Mouse (Mus musculus) bone marrow, adult 2 months (tissue): ENCODE results near the gene Nek3. TPM values are rescaled to one million over a fixed set of nuclear protein-coding genes. Genes with fewer than 3 reads are reported as not detected.
A peak's percentile ranks its signal among the peaks of the same experiment; 100 is the strongest.

Experiments
- H3K27ac ChIP-seq: fragments of 200-500 bp; 2 replicates; pipeline ENCODE4 v1.5.1; 2012; ENCODE audit warnings: low read depth, mild to moderate bottlenecking, control low read depth, inconsistent platforms, low read length; ENCODE audit not compliant: control insufficient read depth, poor library complexity, insufficient read depth
- H3K4me1 ChIP-seq: fragments of 200-500 bp; 2 replicates; pipeline ENCODE4 v1.6.1; 2011; ENCODE audit warnings: low read length; ENCODE audit not compliant: control insufficient read depth, insufficient read depth
- H3K4me3 ChIP-seq: fragments of 200-500 bp; replicated peaks from 2 replicates; pipeline ENCODE3; 2011; ENCODE audit warnings: mild to moderate bottlenecking, low read depth, low read length, control low read depth; ENCODE audit not compliant: control insufficient read depth
- CTCF ChIP-seq: fragments of 200-500 bp; IDR thresholded peaks from 2 replicates; pipeline ENCODE4 v1.5.1; 2011; ENCODE audit warnings: low read length, control low read depth; ENCODE audit not compliant: control insufficient read depth, insufficient read depth
- POLR2A ChIP-seq: fragments of 200-500 bp; IDR thresholded peaks from 2 replicates; pipeline ENCODE4 v1.6.1; 2011; ENCODE audit warnings: low read depth, mild to moderate bottlenecking, control low read depth, low read length, borderline replicate concordance; ENCODE audit not compliant: control insufficient read depth
- WGBS: fragments of 180-500 bp; shearing (Covaris S2); methylation state at CpG from one replicate; pipeline ENCODE4 v1.1.7; 2018; 5-methylcytosine and 5-hydroxymethylcytosine counted together
- polyA plus RNA-seq: library from polyadenylated mRNA; stranded (reverse); fragments of >200 nt; gene quantifications from 2 replicates; pipeline ENCODE4 v1.2.4, GENCODE M21; 2011; ENCODE audit warnings: low replicate concordance; ENCODE audit not compliant: missing spikeins, insufficient read depth, insufficient read length

The Nek3 gene
- polyA plus RNA-seq: 2.6 and 19.3 TPM in 2 replicates

DNA sequence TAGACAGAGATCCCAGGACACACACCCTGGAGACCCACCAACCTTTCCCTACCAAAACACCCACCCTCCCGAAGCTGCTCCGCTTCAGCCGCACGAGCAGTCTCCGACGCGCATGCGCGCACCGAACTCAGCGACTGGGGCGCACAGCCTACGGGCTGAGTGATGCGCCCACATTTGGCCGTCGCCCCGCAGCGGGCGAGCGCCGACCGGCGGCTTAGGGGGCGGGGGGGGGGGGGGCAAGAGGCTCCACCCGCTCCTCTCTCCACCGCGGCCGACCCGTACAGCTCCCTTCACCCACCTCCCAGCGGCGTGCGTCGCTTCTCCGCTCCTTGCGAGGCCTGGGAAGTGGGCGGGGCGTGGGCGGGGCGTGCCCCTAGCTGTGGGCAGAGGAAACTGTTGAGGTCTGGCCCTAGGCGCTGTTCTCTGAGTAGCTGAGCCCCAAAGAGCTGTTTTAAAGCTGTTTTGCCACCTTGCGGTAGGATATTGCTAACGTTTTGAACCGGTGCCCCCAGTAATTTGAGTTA, at the start of gene Nek3:
Nek3 (minus strand) TSS at position 356 of the 524 bp plus-strand sequence.
- Histone ChIP-seq H3K27ac (peak within 1 kb of the TSS; percentile 41; the same call in 1 of the 2 replicates), H3K4me1 (no peaks in the 10 kb centered on the region; the same call in 1 of the 2 replicates), H3K4me3 (peak within 1 kb of the TSS; percentile 72)
- WGBS: under 1% methylated on average over 41 of the region's 43 CpGs
- TF ChIP-seq POLR2A (no peak; the same call in 1 of the 2 replicates), CTCF (peak; percentile 42)

DNA sequence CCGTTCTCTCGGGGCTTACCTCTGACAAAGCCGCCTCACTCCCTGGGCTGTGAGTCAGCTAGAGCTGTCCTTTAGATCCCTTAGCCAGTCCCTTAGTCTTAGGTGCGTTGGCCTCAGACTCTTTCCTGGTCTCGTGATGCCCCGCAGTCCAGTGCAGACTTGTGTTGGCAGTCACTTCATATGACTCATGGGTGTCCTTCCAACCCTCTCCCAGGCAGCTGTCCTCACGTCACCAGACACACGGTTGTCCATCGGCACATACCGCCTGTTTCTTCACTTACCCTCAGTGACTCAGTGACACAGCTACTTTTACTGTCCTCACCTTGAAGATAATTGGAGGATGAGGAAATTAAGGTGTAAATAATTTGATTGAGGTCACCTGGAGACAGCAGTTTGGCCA, 48.6 kb upstream of the Nek3 start:
- Histone ChIP-seq H3K4me3 (no peak overlapping the region), H3K4me1 (no peaks in the 10 kb centered on the region), H3K27ac (no peak overlapping the region)
- TF ChIP-seq CTCF: no peak
- no peak for TF ChIP-seq POLR2A
- WGBS: 92% methylated on average over 10 of the region's 10 CpGs

DNA sequence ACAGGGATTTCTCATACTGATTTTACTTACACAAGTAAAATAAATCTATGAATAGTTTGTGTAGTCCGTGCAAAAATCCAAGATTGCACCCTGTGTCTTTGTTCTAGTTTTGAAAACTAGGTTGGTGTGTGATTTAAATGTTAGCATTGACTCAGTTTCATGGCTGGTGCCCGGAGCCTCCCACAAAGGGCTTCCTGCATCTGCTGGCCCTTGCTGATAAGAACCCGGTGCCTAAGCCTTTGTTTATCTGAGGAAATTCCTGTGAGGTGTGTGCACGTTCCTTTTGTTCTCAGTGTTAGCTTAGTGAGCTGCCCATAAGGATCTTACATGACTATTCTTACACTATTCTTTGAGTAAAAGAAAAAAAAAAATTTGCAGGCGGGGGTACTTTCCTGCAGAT, 42.8 kb upstream of the Nek3 start:
- TF ChIP-seq CTCF: no peak
- no peak for TF ChIP-seq POLR2A
- H3K4me1 ChIP-seq: peaks cover 2% of the 10 kb centered on the region; the same call in 1 of the 2 replicates
- no peak overlapping the region for H3K4me3 ChIP-seq
- 23% methylated on average over 5 of the region's 5 CpGs for WGBS
- no peak overlapping the region for H3K27ac ChIP-seq

DNA sequence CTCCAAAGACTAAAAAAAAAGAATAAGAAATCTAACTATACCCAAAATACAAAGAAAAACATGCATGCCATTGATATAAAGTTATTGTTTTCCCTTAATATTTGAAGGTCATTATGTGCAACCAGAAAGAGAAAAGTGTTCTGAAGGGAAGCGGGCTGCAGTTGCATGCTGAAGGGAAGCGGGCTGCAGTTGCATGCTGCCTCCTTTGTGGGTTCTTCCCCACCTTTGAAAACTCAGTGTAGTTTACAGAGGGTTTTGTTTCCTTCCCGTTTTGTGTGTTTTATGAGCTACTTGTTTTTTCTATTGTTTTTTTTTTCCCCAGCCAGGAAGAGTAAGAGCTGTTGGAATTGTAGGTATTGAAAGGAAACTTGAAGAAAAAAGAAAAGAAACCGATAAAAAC, 41.3 kb upstream of the Nek3 start:
- Histone ChIP-seq H3K27ac (no peak overlapping the region), H3K4me3 (no peak overlapping the region), H3K4me1 (peaks cover 2% of the 10 kb centered on the region; the same call in 1 of the 2 replicates)
- TF ChIP-seq CTCF (no peak), POLR2A (no peak)
- WGBS: 25% methylated on average over 4 of the region's 4 CpGs

DNA sequence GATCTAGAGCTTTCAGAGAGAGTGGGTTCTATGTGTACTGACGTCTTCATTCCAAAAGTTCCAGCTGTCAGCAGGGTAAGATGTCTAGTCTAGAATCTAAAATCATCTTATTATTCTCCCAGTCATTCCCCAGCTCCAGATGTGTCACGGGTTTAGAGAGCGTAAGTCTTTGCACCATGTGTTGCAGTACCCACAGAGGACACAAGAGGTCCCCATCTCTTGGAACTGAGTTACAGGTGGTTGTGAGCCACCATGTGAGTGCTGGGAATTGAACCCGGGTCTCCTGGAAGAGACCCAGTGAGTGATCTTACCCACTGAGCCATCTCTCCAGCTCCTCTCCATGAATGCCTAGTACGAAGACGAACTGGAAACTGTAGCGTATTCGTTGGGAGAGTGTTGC, 33.2 kb upstream of the Nek3 start:
- WGBS: 90% methylated on average over 8 of the region's 8 CpGs
- TF ChIP-seq CTCF: no peak
- no peak for TF ChIP-seq POLR2A
- no peak overlapping the region for H3K4me3 ChIP-seq

DNA sequence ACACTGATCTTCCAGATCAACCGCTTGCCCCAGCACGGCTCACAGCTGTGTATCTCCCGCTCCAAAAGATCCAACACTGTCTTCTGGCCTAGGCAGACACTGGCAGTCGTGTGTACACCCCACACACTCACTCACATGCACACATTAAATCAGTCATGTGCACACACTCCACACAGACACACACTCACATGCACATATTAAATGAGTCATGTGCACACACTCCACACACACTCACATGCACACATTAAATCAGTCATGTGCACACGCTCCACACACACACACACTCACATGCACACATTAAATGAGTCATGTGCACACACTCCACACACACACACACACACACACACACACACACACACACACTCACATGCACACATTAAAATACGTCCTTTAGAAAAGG, 31.7 kb upstream of the Nek3 start:
- TF ChIP-seq CTCF: no peak
- 90% methylated on average over 6 of the region's 6 CpGs for WGBS

More for the DNA sequence above, 33.2 kb upstream of the Nek3 start:
- Histone ChIP-seq H3K4me1 (peaks cover under 1% of the 10 kb centered on the region; the same call in 1 of the 2 replicates), H3K27ac (no peak overlapping the region)

DNA sequence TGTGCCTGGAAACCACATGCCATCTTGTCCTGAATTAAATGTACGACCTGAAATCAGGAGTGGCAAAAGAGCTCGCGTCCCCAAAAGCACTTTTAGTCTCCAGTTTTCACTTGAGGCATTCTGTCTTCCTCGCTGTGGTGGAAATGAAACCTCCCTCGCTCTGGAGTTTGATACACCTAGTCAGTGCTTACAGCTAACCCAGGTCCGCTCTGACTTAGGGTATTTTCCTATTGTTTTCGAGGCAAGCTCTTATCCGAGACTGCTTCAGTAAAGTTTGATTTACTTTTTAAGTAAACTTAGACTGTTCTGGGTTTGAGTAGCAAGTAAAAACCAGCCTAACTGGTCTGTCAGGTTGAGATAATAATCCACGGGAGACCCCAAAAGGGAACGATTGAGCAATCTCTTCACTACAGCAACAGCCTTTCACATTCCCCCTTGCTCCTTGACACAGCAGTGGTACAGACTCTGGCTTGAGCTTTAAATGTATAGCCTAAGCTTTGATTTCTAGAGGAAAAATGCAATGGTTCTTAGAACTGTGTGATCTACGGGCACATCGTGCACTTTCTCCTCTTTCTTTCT, 27.3 kb upstream of the Nek3 start:
- 4% methylated on average over 12 of the region's 12 CpGs for WGBS
- TF ChIP-seq CTCF (no peak), POLR2A (no peak)
- Histone ChIP-seq H3K27ac (peak overlapping the region; percentile 98), H3K4me1 (peaks cover 1% of the 10 kb centered on the region; the same call in 1 of the 2 replicates), H3K4me3 (peak overlapping the region; percentile 84)

More for the DNA sequence above, 31.7 kb upstream of the Nek3 start:
- Histone ChIP-seq H3K4me3 (no peak overlapping the region), H3K27ac (no peak overlapping the region), H3K4me1 (peaks cover 1% of the 10 kb centered on the region; the same call in 1 of the 2 replicates)

DNA sequence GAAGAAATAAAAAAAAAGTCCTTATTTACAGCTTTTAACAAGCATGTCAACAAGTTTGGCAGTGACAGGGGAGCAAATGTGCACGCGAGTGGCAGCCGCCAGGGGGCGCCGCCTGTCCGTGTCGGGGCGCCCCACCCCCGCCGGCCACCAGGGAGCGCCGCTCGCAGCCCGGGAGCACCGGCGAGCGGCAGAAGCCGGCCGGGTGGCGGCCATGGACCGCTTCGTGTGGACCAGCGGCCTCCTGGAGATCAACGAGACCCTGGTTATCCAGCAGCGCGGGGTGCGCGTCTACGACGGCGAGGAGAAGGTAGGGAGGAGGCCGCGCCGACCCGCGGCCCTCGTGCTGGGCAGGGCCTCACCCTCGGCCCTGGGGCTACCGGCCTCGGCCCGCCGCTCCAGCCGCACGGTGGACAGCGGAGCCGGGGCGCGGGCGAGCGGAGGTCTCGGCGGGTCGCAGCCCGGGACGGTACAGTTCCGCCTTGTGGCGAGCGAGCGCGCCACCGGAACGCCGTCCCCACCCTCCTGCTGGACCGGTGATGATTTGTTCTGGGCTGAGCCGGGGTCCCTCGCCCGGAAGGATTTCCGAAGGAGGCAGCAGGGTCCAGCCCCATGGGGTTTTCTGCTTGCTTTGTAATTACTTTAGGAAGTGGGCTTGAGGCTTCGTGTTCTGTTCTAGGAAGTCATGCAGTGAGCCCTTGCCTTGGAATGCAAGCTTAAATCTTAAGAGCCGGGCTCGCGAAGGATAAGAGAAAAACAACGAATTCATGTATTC, 26.6 kb upstream of the Nek3 start, which contains the start of gene Vps36:
Vps36 (plus strand) TSS at position 150 of the 772 bp plus-strand sequence.
- under 1% methylated on average over 73 of the region's 73 CpGs for WGBS

More for the DNA sequence above, 26.6 kb upstream of the Nek3 start, which contains the start of gene Vps36:
- Histone ChIP-seq H3K27ac (peak within 1 kb of the TSS; percentile 98), H3K4me1 (peaks cover 1% of the 10 kb centered on the region; the same call in 1 of the 2 replicates), H3K4me3 (peak within 1 kb of the TSS; percentile 84)
- TF ChIP-seq CTCF: peak; percentile 86
- TF ChIP-seq POLR2A: peak; percentile 61; the same call in 1 of the 2 replicates
